Mouse (Mus musculus): ENCODE results near the gene Col5a2. TPM values are rescaled to one million over a fixed set of nuclear protein-coding genes. Genes with fewer than 3 reads are reported as not detected.

Gene Col5a2
- total RNA-seq, 2 experiments from 2014 or later, result 7.4 to 8.4 TPM

DNA sequence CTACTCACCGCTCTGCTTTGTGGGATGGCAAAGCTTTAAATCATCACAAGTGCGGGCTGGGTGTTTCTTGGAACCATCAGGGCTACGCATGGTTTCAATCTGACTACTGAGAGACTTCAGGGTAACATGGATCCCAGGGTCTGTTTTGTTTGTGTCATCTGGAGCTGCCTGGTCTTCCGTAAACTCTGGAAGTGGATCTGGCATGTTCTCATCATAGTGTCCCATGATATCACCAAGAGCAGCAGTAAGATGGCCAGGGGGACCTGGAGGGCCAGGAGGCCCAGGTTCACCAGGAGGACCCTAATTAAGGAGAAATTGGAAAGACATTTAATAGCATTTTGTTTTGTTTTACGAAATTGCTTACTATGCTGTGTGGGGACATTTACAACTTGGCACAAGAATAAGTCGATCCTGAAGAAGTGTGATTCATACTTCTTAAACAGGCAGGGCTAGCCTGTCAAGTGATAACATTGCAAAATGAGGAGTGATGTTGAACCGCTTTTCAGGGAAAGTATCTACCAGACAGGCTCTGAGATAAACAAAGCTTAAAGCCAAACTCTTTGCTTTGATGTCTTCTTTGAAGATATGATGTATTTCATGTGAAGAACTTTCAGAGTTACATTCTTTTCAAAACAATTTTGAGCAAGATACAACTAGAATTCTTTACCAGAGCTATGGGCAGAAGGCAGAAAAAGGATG is 122.9 kb downstream of the Col5a2 start:
- DNase-seq (ENCODE audit: low spot score in 2 of 2), result no peak
- no peak for TF ChIP-seq CTCF (conservative IDR thresholded peaks at IDR 0.05)
- Histone ChIP-seq H3K4me3 (no peak overlapping the region), H3K27ac (no peak overlapping the region)

GRCm38 (mm10) chr1:45365427-45365826 is 137.7 kb downstream of the Col5a2 start:
- DNase-seq (ENCODE audit: low spot score in 2 of 2), result no peak
- Histone ChIP-seq H3K27ac (no peak overlapping the region), H3K4me3 (no peak overlapping the region)
- no peak for TF ChIP-seq CTCF (conservative IDR thresholded peaks at IDR 0.05)

DNA sequence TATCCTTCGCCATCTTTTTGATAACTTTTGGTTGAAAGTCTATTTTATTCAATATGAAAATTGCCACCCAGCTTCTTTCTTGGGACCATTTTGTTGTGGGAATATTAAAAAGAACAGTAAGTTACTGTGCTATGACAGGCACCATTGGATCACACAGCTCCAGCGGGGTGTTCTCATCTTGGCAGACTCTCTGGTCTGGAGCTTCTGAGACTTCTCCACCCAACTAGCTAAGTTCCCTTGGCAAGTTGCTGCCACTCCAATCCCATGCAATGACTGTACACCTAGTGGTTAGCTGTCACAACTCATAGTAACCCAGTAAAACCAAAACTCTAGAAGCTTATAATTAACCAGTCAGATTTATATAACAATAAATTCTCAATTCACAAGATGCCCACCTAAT is 139.8 kb downstream of the Col5a2 start:
- no peak for DNase-seq (ENCODE audit: low spot score in 2 of 2)
- Histone ChIP-seq H3K4me3 (no peak overlapping the region), H3K27ac (no peak overlapping the region)
- no peak for TF ChIP-seq CTCF (conservative IDR thresholded peaks at IDR 0.05)

- DNase-seq (ENCODE audit: low spot score in 2 of 2), result no peak
- no peak overlapping the region for H3K4me3 ChIP-seq
- no peak for TF ChIP-seq CTCF (conservative IDR thresholded peaks at IDR 0.05)
- no peak overlapping the region for H3K27ac ChIP-seq
Measured at GRCm38 (mm10) chr1:45359673-45360072, 143.4 kb downstream of the Col5a2 start.

DNA sequence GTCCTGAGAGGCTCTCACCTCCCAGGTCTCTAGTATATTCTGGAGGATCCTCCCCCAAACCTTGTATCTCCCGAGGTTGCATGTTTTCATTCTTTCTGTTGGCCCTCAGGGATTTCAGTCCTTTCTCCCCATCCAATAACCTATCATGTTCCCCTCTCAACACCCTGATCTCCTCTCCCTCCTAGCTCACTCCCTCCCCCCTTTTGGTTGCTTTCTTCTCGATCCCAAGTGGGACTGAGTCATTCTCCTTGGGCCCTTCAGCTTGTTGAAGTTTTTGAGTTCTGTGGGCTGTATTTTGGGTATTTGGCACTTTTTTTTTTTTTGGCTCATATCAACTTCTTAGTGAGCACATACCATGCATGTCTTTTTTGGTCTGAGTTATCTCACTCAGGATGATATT is 143.9 kb downstream of the Col5a2 start:
- no peak overlapping the region for H3K4me3 ChIP-seq
- no peak for TF ChIP-seq CTCF (conservative IDR thresholded peaks at IDR 0.05)
- no peak for DNase-seq (ENCODE audit: low spot score in 2 of 2)
- H3K27ac ChIP-seq, result no peak overlapping the region

- TF ChIP-seq CTCF (conservative IDR thresholded peaks at IDR 0.05), result no peak
- Histone ChIP-seq H3K4me3 (no peak overlapping the region), H3K27ac (no peak overlapping the region)
- DNase-seq (ENCODE audit: low spot score in 2 of 2), result no peak
Measured at GRCm38 (mm10) chr1:45358020-45358419, 145.1 kb downstream of the Col5a2 start.

GRCm38 (mm10) chr1:45355944-45356343 is 147.1 kb downstream of the Col5a2 start:
- TF ChIP-seq CTCF (conservative IDR thresholded peaks at IDR 0.05), result no peak
- no peak overlapping the region for H3K4me3 ChIP-seq
- H3K27ac ChIP-seq, result no peak overlapping the region
- DNase-seq (ENCODE audit: low spot score in 2 of 2), result no peak

DNA sequence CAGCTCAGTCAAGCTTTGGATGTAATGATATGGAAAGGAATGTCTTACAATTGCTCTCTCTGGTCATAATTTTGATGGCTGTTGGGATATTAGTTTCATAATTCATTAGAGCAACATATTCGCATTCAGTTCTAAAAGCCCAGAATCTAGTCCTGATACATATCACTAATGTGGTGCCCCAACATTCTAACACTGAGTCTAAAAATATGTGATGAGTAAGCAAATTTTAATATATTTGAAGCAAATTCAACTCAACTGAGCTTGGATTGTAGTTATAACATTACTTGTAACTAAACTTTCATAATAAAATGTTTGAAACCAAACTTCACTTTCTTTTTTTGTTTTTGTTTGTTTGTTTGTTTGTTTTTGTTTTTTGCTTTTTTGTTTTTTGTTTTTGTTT is 173.9 kb downstream of the Col5a2 start:
- H3K27ac ChIP-seq, result no peak overlapping the region
- TF ChIP-seq CTCF (conservative IDR thresholded peaks at IDR 0.05), result no peak
- H3K4me3 ChIP-seq, result no peak overlapping the region
- no peak for DNase-seq (ENCODE audit: low spot score in 2 of 2)

Other genes with a start within 250 kb of the Col5a2 start
- 1 to 10 TPM; 4.4 to 7.9 TPM for gene Col3a1, start 191.7 kb downstream of the Col5a2 start, total RNA-seq (2021)